Mouse (Mus musculus): ENCODE measurements around the gene Nxf1. TPM values are rescaled to one million over a fixed set of nuclear protein-coding genes. Genes with fewer than 3 reads are reported as not detected.
A peak's percentile ranks its signal among the peaks of the same experiment; 100 is the strongest.

The Nxf1 gene
- total and polyA plus RNA-seq, 3 experiments, result 39.7 to 456 (median 175) TPM

DNA sequence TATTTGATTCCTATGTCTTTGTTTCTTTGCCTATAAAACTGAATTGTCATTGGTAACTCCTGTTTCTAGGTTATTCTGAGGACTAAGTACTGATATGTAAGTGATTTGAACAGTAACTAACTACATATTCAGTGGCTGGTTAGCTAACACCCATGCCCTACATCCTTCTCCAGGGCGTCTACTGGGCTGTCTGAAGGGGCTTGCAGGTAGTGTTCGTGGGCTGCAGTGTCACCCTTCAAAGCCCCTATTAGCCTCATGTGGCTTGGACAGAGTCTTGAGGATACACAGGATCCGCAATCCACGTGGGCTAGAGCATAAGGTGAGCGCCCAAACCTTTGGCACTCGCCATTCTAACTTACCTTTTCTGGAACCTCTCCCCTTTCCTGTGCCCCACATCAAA is 17.2 kb upstream of the Nxf1 start:
- Histone ChIP-seq H3K36me3 (replicated peaks) (peaks cover 68% of the 10 kb centered on the region), H3K4me1 (ENCODE audit: insufficient read depth, low read depth, low read length) (peaks cover 59% of the 10 kb centered on the region)
- no peak for ATAC-seq (ENCODE audit: extremely low read depth, insufficient number of reproducible peaks, low FRiP score, poor library complexity, severe bottlenecking)

DNA sequence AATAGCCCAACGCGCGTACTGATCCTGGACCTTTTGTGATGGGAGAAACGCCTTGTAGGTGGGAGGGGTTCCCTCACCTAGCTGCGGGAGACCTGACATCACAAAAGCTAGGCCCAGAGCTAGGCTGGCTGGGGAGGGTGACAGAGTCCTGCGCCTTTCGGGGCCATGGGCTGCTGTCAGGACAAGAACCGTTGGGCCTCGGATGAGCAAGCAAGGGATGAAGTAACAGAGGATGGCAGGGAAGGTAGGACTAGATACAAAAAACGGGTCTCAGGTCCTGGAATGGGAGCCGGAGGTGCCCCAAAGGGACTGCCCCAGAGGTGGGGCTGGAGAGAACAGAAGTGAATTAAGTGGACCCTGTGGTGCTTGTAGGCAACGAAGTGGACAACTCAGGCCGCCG is 16.3 kb upstream of the Nxf1 start, which contains the start of gene 1700092M07Rik:
TSS of gene 1700092M07Rik (plus strand) at position 116 of the 400 bp plus-strand sequence.
- ATAC-seq (ENCODE audit: extremely low read depth, insufficient number of reproducible peaks, low FRiP score, poor library complexity, severe bottlenecking) (no peak), DNase-seq (ENCODE audit: low spot score) (no peak)
- Histone ChIP-seq H3K4me3 (ENCODE audit: low read depth, low read length) (peak within 1 kb of the TSS; percentile 75), H3K9me3 (replicated peaks) (no peaks in the 10 kb centered on the region), H3K4me1 (ENCODE audit: insufficient read depth, low read depth, low read length) (peaks cover 60% of the 10 kb centered on the region), H3K27me3 (ENCODE audit: insufficient read depth, low read length) (no peaks in the 10 kb centered on the region), H3K36me3 (replicated peaks) (peaks cover 77% of the 10 kb centered on the region)
- TF ChIP-seq GATA1 (IDR thresholded peaks at IDR 0.05; ENCODE audit: borderline replicate concordance, low read length) (no peak), TAL1 (conservative IDR thresholded peaks at IDR 0.05; ENCODE audit: low read depth, low read length) (no peak), POLR2AphosphoS5 (IDR thresholded peaks at IDR 0.05; ENCODE audit: insufficient replicate concordance, low read depth, low read length) (no peak), CTCF (IDR thresholded peaks at IDR 0.05; ENCODE audit: low read depth, low read length) (no peak), GATA2 (IDR thresholded peaks at IDR 0.05; ENCODE audit: borderline replicate concordance, low read depth, low read length) (no peak)

More for the DNA sequence above, 17.2 kb upstream of the Nxf1 start:
- no peak for DNase-seq (ENCODE audit: low spot score)
- no peak for TF ChIP-seq POLR2AphosphoS5 (IDR thresholded peaks at IDR 0.05; ENCODE audit: insufficient replicate concordance, low read depth, low read length)
- H3K4me3 ChIP-seq (ENCODE audit: low read depth, low read length), result no peak overlapping the region
- no peaks in the 10 kb centered on the region for H3K27me3 ChIP-seq (ENCODE audit: insufficient read depth, low read length)
- no peaks in the 10 kb centered on the region for H3K9me3 ChIP-seq (replicated peaks)

GRCm38 (mm10) chr19:8741243-8741869 is 15.5 kb upstream of the Nxf1 start, which contains the start of gene Stx5a:
Gene Stx5a, plus strand, starts transcription at chr19:8741413.
- peaks cover 84% of the 10 kb centered on the region for H3K36me3 ChIP-seq (replicated peaks)
- H3K4me1 ChIP-seq (ENCODE audit: insufficient read depth, low read depth, low read length), result peaks cover 60% of the 10 kb centered on the region
- TF ChIP-seq GATA2 (IDR thresholded peaks at IDR 0.05; ENCODE audit: borderline replicate concordance, low read depth, low read length), result no peak
- TF ChIP-seq GATA1 (IDR thresholded peaks at IDR 0.05; ENCODE audit: borderline replicate concordance, low read length), result no peak
- no peak for TF ChIP-seq CTCF (IDR thresholded peaks at IDR 0.05; ENCODE audit: low read depth, low read length)
- no peak; the same call in 1 of the 2 replicates for TF ChIP-seq POLR2AphosphoS5 (IDR thresholded peaks at IDR 0.05; ENCODE audit: insufficient replicate concordance, low read depth, low read length)
- no peak for TF ChIP-seq TAL1 (conservative IDR thresholded peaks at IDR 0.05; ENCODE audit: low read depth, low read length)
- peak within 1 kb of the TSS; percentile 75 for H3K4me3 ChIP-seq (ENCODE audit: low read depth, low read length)
- no peaks in the 10 kb centered on the region for H3K9me3 ChIP-seq (replicated peaks)
- ATAC-seq (ENCODE audit: extremely low read depth, insufficient number of reproducible peaks, low FRiP score, poor library complexity, severe bottlenecking) (peak; percentile 95), DNase-seq (ENCODE audit: low spot score) (peak; percentile 84)
- H3K27me3 ChIP-seq (ENCODE audit: insufficient read depth, low read length), result no peaks in the 10 kb centered on the region

DNA sequence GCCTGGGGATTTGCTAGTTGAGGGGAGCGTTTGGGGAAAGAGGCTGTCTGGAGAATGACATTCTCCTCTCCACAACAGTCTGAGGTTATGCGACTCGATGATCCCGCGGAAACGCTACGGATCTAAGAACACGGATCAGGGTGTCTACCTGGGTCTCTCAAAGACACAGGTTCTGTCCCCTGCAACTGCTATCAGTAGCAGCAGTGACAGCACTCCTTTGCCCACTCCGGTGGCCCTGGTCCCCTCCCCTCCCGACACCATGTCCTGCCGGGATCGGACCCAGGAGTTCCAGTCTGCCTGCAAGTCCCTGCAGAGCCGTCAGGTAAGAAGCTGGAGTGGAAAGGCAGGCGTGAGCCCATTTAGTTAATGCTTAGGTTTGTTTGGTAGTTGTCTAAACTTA is 14.7 kb upstream of the Nxf1 start:
- DNase-seq (ENCODE audit: low spot score) (no peak), ATAC-seq (ENCODE audit: extremely low read depth, insufficient number of reproducible peaks, low FRiP score, poor library complexity, severe bottlenecking) (no peak)
- peak overlapping the region; percentile 75 for H3K4me3 ChIP-seq (ENCODE audit: low read depth, low read length)
- peaks cover 88% of the 10 kb centered on the region for H3K36me3 ChIP-seq (replicated peaks)
- H3K4me1 ChIP-seq (ENCODE audit: insufficient read depth, low read depth, low read length), result peaks cover 54% of the 10 kb centered on the region
- no peaks in the 10 kb centered on the region for H3K27me3 ChIP-seq (ENCODE audit: insufficient read depth, low read length)
- TF ChIP-seq TAL1 (conservative IDR thresholded peaks at IDR 0.05; ENCODE audit: low read depth, low read length) (no peak), GATA1 (IDR thresholded peaks at IDR 0.05; ENCODE audit: borderline replicate concordance, low read length) (no peak), CTCF (IDR thresholded peaks at IDR 0.05; ENCODE audit: low read depth, low read length) (no peak), POLR2AphosphoS5 (IDR thresholded peaks at IDR 0.05; ENCODE audit: insufficient replicate concordance, low read depth, low read length) (no peak), GATA2 (IDR thresholded peaks at IDR 0.05; ENCODE audit: borderline replicate concordance, low read depth, low read length) (no peak)
- H3K9me3 ChIP-seq (replicated peaks), result no peaks in the 10 kb centered on the region

- H3K36me3 ChIP-seq (replicated peaks), result peaks cover 88% of the 10 kb centered on the region
- no peak overlapping the region for H3K4me3 ChIP-seq (ENCODE audit: low read depth, low read length)
- TF ChIP-seq GATA1 (IDR thresholded peaks at IDR 0.05; ENCODE audit: borderline replicate concordance, low read length), result no peak
- TF ChIP-seq CTCF (IDR thresholded peaks at IDR 0.05; ENCODE audit: low read depth, low read length), result no peak
- TF ChIP-seq GATA2 (IDR thresholded peaks at IDR 0.05; ENCODE audit: borderline replicate concordance, low read depth, low read length), result no peak
- TF ChIP-seq TAL1 (conservative IDR thresholded peaks at IDR 0.05; ENCODE audit: low read depth, low read length), result no peak
- TF ChIP-seq POLR2AphosphoS5 (IDR thresholded peaks at IDR 0.05; ENCODE audit: insufficient replicate concordance, low read depth, low read length), result no peak
- peaks cover 30% of the 10 kb centered on the region for H3K4me1 ChIP-seq (ENCODE audit: insufficient read depth, low read depth, low read length)
- H3K27me3 ChIP-seq (ENCODE audit: insufficient read depth, low read length), result no peaks in the 10 kb centered on the region
- DNase-seq (ENCODE audit: low spot score), result no peak
- no peaks in the 10 kb centered on the region for H3K9me3 ChIP-seq (replicated peaks)
- ATAC-seq (ENCODE audit: extremely low read depth, insufficient number of reproducible peaks, low FRiP score, poor library complexity, severe bottlenecking), result no peak
Measured at GRCm38 (mm10) chr19:8745382-8745781, 11.5 kb upstream of the Nxf1 start.

DNA sequence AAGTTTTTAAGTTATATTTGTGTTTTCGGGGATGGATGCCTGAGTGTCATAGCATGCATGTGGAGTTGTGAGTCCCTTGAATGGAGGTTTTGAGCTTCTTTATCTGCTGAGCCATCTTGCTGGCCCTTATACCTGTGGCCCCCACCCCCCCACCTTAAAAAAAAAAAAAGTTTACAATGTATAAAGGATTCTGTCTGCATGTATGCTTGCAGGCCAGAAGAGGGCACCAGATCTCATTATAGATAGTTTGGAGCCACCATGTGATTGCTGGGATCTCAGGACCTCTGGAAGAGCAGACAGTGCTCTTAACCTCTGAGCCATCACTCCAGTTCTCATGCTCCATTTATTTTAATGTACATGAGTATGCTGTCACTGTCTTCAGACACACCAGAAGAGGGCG is 9.5 kb upstream of the Nxf1 start:
- ATAC-seq (ENCODE audit: extremely low read depth, insufficient number of reproducible peaks, low FRiP score, poor library complexity, severe bottlenecking) (no peak), DNase-seq (ENCODE audit: low spot score) (no peak)
- H3K4me3 ChIP-seq (ENCODE audit: low read depth, low read length), result no peak overlapping the region
- TF ChIP-seq GATA1 (IDR thresholded peaks at IDR 0.05; ENCODE audit: borderline replicate concordance, low read length), result no peak
- TF ChIP-seq TAL1 (conservative IDR thresholded peaks at IDR 0.05; ENCODE audit: low read depth, low read length), result no peak
- TF ChIP-seq GATA2 (IDR thresholded peaks at IDR 0.05; ENCODE audit: borderline replicate concordance, low read depth, low read length), result no peak
- no peak for TF ChIP-seq CTCF (IDR thresholded peaks at IDR 0.05; ENCODE audit: low read depth, low read length)
- TF ChIP-seq POLR2AphosphoS5 (IDR thresholded peaks at IDR 0.05; ENCODE audit: insufficient replicate concordance, low read depth, low read length), result no peak
- H3K4me1 ChIP-seq (ENCODE audit: insufficient read depth, low read depth, low read length), result peaks cover 18% of the 10 kb centered on the region
- H3K27me3 ChIP-seq (ENCODE audit: insufficient read depth, low read length), result no peaks in the 10 kb centered on the region
- H3K36me3 ChIP-seq (replicated peaks), result peaks cover 94% of the 10 kb centered on the region
- H3K9me3 ChIP-seq (replicated peaks), result no peaks in the 10 kb centered on the region
